Mouse (Mus musculus) thymus, postnatal 10 days (tissue): ENCODE measurements around the gene Trabd2b.
A peak's percentile ranks its signal among the peaks of the same experiment; 100 is the strongest.

Source experiments
- DNase-seq, 2 experiments: peaks; one replicate each; pipeline ENCODE4 v3.0.0; 2021; ENCODE audit warnings: low spot score in 2 of 2

The Trabd2b gene

GRCm38 (mm10) chr4:114601201-114602009, 194.9 kb downstream of the Trabd2b start:
- DNase-seq: peak; percentile 20 to 32

- no peak for DNase-seq
These were observed 199.1 kb downstream of the Trabd2b start for GRCm38 (mm10) chr4:114605670-114606069.

GRCm38 (mm10) chr4:114607873-114608272, 201.3 kb downstream of the Trabd2b start:
- DNase-seq: no peak

- no peak for DNase-seq
These were observed 202.8 kb downstream of the Trabd2b start for GRCm38 (mm10) chr4:114609297-114609696.

GRCm38 (mm10) chr4:114611166-114611929, 204.8 kb downstream of the Trabd2b start:
- no peak for DNase-seq

- DNase-seq: no peak
These were observed 205.5 kb downstream of the Trabd2b start for GRCm38 (mm10) chr4:114612032-114612431.

GRCm38 (mm10) chr4:114612827-114613226, 206.3 kb downstream of the Trabd2b start:
- no peak for DNase-seq

- no peak for DNase-seq
These were observed 207.6 kb downstream of the Trabd2b start for GRCm38 (mm10) chr4:114614086-114614485.

GRCm38 (mm10) chr4:114615765-114616164, 209.2 kb downstream of the Trabd2b start:
- DNase-seq: no peak

GRCm38 (mm10) chr4:114622929-114623328, 216.4 kb downstream of the Trabd2b start:
- no peak for DNase-seq

- no peak for DNase-seq
These were observed 217.8 kb downstream of the Trabd2b start for GRCm38 (mm10) chr4:114624114-114624910.

- DNase-seq: peak in 1 of 2 experiments; percentile 23
These were observed 218.8 kb downstream of the Trabd2b start for GRCm38 (mm10) chr4:114625357-114625756.

- no peak for DNase-seq
These were observed 219.4 kb downstream of the Trabd2b start for GRCm38 (mm10) chr4:114625920-114626319.

- no peak for DNase-seq
These were observed 221.3 kb downstream of the Trabd2b start for GRCm38 (mm10) chr4:114627674-114628293.

- DNase-seq: peak in 1 of 2 experiments; percentile 13
These were observed 229.4 kb downstream of the Trabd2b start for GRCm38 (mm10) chr4:114635889-114636288.

- DNase-seq: no peak
These were observed 229.8 kb downstream of the Trabd2b start for GRCm38 (mm10) chr4:114636324-114636723.

GRCm38 (mm10) chr4:114637120-114637519, 230.6 kb downstream of the Trabd2b start:
- peak; percentile 25 to 49 for DNase-seq

- DNase-seq: no peak
These were observed 235.9 kb downstream of the Trabd2b start for GRCm38 (mm10) chr4:114642469-114642868.

- DNase-seq: no peak
These were observed 237.2 kb downstream of the Trabd2b start for GRCm38 (mm10) chr4:114643679-114644208.

- DNase-seq: no peak
These were observed 238.8 kb downstream of the Trabd2b start for GRCm38 (mm10) chr4:114645341-114645740.
